Mouse (Mus musculus) megakaryocyte, embryonic 14.5 days (primary cell): ENCODE results near the gene 2010111I01Rik. TPM values are rescaled to one million over a fixed set of nuclear protein-coding genes. Genes with fewer than 3 reads are reported as not detected.

Source experiments
- H3K27me3 ChIP-seq: replicated peaks from 2 replicates; pipeline ENCODE3; 2012; ENCODE audit warnings: inconsistent platforms
- H3K36me3 ChIP-seq: replicated peaks from 2 replicates; pipeline ENCODE3; 2012; ENCODE audit warnings: low read length, inconsistent platforms, mixed read lengths
- H3K4me1 ChIP-seq: 2 replicates; pipeline ENCODE4 v1.6.1; 2012; ENCODE audit warnings: inconsistent platforms
- H3K4me3 ChIP-seq: replicated peaks from 2 replicates; pipeline ENCODE3; 2012; ENCODE audit warnings: moderate library complexity, mild to moderate bottlenecking, inconsistent platforms
- H3K9me3 ChIP-seq: 2 replicates; pipeline ENCODE4 v1.6.1; 2012; ENCODE audit warnings: inconsistent platforms
- FLI1 ChIP-seq: IDR thresholded peaks from 2 replicates; pipeline ENCODE4 v1.6.1; 2012; ENCODE audit warnings: low read length, inconsistent platforms, mixed read lengths
- GATA1 ChIP-seq: IDR thresholded peaks from 3 replicates; pipeline ENCODE4 v1.6.1; 2012; ENCODE audit warnings: mixed read lengths, low read length, inconsistent platforms, borderline replicate concordance
- polyA plus RNA-seq: library from polyadenylated mRNA; stranded (reverse); fragments of >175 nt; gene quantifications from 2 replicates; pipeline ENCODE4 v1.2.3, GENCODE M21; 2012; ENCODE audit warnings: low replicate concordance; ENCODE audit not compliant: insufficient read depth

The 2010111I01Rik gene
- polyA plus RNA-seq, 1 experiment, result 46.5 TPM

DNA sequence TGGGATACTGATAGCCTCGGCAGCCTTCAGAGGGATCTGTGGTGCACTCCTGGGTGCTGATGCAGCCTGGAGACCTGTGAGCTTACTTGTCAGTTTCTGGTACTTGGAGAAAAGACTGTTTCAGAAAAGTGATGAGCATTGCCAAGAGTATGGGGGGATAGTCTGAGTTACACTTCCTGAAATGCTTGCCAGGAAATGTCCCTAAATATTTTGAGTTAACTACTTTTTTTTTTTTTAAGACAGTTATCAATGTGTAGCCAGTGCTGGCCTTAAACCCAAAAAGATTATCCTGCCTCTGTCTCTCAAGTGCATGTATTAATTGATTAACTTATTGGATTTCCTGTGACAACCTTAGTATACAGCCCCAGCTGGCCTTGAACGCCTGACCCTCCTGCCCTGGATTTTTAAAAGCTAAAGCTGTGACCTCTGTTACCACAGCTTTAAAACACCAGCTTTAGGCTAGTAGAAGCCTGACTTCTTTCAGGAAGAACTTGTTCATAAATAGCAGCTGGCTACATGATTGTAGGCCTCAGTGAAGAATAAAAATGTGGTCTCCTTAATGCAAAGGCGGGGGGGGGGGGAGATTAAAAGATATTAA lies 150.6 kb downstream of the 2010111I01Rik start:
- Histone ChIP-seq H3K4me1 (peaks cover 81% of the 10 kb centered on the region), H3K9me3 (peaks cover 3% of the 10 kb centered on the region; the same call in 1 of the 2 replicates)

DNA sequence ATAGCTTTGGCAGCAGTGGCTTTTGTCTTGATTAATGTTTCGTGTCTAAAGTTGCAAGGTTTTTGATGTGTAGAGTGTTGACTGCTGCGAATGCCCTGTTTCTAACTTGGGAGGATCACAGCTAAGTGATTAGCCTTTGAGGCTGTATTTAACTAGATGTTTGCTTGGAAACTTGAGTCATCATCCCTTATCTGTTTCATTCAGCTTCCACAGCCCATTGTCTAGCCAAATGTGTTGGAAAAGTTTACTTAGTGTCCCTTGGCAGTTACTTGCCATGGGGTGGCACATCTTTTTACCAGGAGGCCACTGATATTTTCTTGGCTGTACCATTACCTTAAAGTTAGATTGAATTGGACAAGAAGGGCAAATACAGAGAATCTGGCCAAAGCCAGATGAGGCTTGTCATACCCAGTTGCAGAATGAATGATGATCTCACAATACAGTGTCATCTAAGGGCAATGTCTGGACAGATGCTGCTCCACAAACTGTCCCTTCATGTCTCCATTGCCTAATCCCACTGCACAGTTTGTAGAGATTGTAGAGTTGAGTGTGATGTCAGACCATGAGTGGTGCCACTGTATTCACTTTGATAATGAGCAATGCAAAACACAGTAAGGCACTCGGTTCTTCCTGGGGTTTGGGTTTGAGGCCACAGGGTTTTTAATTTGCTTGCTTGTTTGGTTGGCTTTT lies 152.9 kb downstream of the 2010111I01Rik start:
- peak overlapping the region; percentile 64 for H3K4me3 ChIP-seq
- peaks cover 3% of the 10 kb centered on the region; the same call in 1 of the 2 replicates for H3K9me3 ChIP-seq
- TF ChIP-seq GATA1 (no peak), FLI1 (no peak)
- no peaks in the 10 kb centered on the region for H3K27me3 ChIP-seq
- H3K36me3 ChIP-seq, result peaks cover 7% of the 10 kb centered on the region
- H3K4me1 ChIP-seq, result peaks cover 66% of the 10 kb centered on the region

More for the DNA sequence above, 150.6 kb downstream of the 2010111I01Rik start:
- H3K27me3 ChIP-seq, result peaks cover 3% of the 10 kb centered on the region
- no peak for TF ChIP-seq FLI1
- no peak for TF ChIP-seq GATA1
- H3K36me3 ChIP-seq, result peaks cover 7% of the 10 kb centered on the region
- H3K4me3 ChIP-seq, result no peak overlapping the region

DNA sequence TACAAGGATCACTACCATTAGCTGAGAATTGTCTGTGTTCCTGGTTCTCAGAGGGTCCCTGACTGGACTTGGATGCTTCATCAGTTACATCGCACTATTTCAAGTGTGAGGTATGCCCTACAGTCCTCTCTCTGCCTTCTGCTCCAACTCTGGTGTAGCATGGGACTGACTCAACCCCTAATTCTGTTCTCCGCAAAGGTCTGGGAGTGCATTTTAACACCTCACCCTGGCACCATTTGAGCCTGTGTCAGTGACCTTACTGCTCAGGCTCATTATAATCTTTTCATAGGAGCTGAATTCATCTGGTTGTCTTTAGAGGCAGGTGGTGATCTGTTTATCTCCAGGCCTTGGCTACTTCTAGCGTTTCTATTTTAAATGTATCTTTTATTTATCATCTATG lies 154.0 kb downstream of the 2010111I01Rik start:
- TF ChIP-seq GATA1, result no peak
- Histone ChIP-seq H3K4me3 (no peak overlapping the region), H3K36me3 (peaks cover 7% of the 10 kb centered on the region), H3K4me1 (peaks cover 58% of the 10 kb centered on the region), H3K9me3 (peaks cover 3% of the 10 kb centered on the region; the same call in 1 of the 2 replicates), H3K27me3 (no peaks in the 10 kb centered on the region)

- Histone ChIP-seq H3K9me3 (peaks cover 3% of the 10 kb centered on the region; the same call in 1 of the 2 replicates), H3K27me3 (no peaks in the 10 kb centered on the region), H3K4me1 (peaks cover 42% of the 10 kb centered on the region), H3K4me3 (no peak overlapping the region), H3K36me3 (peaks cover 7% of the 10 kb centered on the region)
- TF ChIP-seq FLI1 (no peak), GATA1 (no peak)
These were observed 155.6 kb downstream of the 2010111I01Rik start for GRCm38 (mm10) chr13:63120296-63120695.

- Histone ChIP-seq H3K4me3 (no peak overlapping the region), H3K4me1 (peaks cover 39% of the 10 kb centered on the region), H3K27me3 (no peaks in the 10 kb centered on the region), H3K36me3 (peaks cover 1% of the 10 kb centered on the region), H3K9me3 (peaks cover 2% of the 10 kb centered on the region)
- TF ChIP-seq GATA1 (no peak), FLI1 (no peak)
These were observed 157.1 kb downstream of the 2010111I01Rik start for GRCm38 (mm10) chr13:63121747-63122146.

GRCm38 (mm10) chr13:63126206-63126605 lies 161.5 kb downstream of the 2010111I01Rik start:
- Histone ChIP-seq H3K27me3 (no peaks in the 10 kb centered on the region), H3K4me3 (no peak overlapping the region), H3K36me3 (peaks cover 6% of the 10 kb centered on the region), H3K9me3 (peaks cover 12% of the 10 kb centered on the region), H3K4me1 (peaks cover 15% of the 10 kb centered on the region)
- no peak for TF ChIP-seq FLI1
- TF ChIP-seq GATA1, result no peak

DNA sequence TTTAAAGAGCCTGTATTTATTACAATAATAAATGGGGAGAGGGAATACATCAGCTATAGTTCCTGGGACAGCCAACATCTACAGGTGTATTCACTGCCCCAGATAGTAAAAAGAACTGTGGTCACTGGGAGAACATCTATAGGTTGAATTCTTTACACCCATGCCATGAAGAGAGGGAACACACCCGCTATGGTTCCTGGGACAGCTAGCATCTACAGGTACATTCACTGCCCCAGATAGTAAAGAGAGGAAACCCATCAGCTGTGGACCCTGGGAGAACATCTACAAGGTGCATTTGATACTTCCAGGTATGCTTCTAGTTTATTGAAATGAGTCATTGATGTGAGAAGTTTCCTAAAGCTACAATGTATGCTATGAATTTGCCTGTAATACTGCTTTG lies 162.8 kb downstream of the 2010111I01Rik start:
- H3K36me3 ChIP-seq, result peaks cover 6% of the 10 kb centered on the region
- peaks cover 9% of the 10 kb centered on the region for H3K4me1 ChIP-seq
- peaks cover 12% of the 10 kb centered on the region for H3K9me3 ChIP-seq
- TF ChIP-seq GATA1 (no peak), FLI1 (no peak)
- H3K27me3 ChIP-seq, result no peaks in the 10 kb centered on the region
- no peak overlapping the region for H3K4me3 ChIP-seq

DNA sequence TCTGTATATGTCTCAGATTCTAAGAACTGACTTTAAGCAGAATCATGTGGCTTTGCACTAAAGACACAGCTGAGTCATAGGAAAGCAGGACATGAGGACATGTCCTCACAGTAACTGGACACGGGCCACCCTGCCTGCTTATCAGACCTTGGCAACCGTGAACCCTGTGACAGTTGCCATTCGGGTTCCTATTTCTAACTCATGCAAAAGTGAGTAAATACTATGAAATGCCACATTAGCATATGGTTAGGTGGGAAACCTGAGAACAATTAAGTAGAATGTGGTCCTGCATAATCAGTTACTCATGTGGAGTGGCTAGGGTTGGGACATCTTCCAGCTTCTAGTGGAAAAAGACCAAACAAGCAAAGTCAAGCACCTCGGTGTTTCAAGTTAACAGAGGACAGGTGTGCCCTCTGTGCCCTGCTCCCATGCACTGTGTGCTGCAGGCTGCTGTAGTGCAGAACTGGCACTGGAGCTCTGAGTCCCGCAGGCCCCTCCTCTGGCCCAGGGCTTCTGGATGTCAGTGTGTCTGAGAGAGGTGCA lies 170.3 kb downstream of the 2010111I01Rik start:
- peaks cover 34% of the 10 kb centered on the region for H3K4me1 ChIP-seq
- H3K27me3 ChIP-seq, result no peaks in the 10 kb centered on the region
- H3K9me3 ChIP-seq, result no peaks in the 10 kb centered on the region
- H3K36me3 ChIP-seq, result no peaks in the 10 kb centered on the region
- H3K4me3 ChIP-seq, result peak overlapping the region; percentile 40
- TF ChIP-seq FLI1 (no peak), GATA1 (no peak)

DNA sequence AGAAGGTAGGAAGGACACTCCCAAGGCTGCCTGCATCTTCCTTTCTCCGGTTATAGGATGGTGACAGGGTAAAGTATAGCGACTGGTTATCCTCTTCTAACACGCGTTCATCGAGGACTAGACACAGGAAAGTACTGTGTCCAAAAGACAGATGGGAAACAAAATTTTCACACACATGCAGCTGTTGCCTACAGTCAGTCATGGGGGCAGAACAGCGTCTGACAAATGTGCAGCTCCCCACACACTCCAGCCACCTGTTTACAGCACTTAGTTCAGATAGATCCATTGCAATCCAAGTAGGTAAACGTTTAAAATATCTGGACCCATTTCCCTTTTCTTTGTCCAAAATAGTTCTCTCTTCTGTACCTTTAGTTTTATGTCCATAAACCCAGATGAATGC lies 171.3 kb downstream of the 2010111I01Rik start:
- TF ChIP-seq FLI1, result no peak
- TF ChIP-seq GATA1, result no peak
- H3K4me1 ChIP-seq, result peaks cover 34% of the 10 kb centered on the region
- H3K27me3 ChIP-seq, result no peaks in the 10 kb centered on the region
- no peak overlapping the region for H3K4me3 ChIP-seq
- H3K36me3 ChIP-seq, result no peaks in the 10 kb centered on the region
- H3K9me3 ChIP-seq, result no peaks in the 10 kb centered on the region

DNA sequence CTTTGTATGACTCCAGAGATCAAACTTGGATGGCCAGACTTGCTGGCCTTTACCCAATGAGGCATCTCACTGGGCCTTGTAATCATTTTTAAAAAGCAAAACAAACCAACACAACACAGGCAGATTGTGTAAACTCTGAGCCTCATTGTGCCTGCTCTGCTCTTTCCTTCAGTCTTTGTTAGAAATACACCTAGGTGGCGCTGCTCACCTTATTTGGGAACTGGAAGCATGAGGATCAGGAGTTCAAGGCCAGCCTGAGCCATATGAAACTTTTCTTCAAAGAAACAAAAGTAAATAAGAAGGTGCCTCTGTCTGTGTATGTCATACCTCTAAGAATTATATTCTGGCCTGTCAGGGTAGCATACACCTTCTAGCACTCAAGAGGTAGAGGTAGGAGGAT lies 172.1 kb downstream of the 2010111I01Rik start:
- no peak for TF ChIP-seq GATA1
- no peak for TF ChIP-seq FLI1
- no peaks in the 10 kb centered on the region for H3K36me3 ChIP-seq
- H3K4me1 ChIP-seq, result peaks cover 40% of the 10 kb centered on the region
- no peaks in the 10 kb centered on the region for H3K9me3 ChIP-seq
- no peak overlapping the region for H3K4me3 ChIP-seq
- H3K27me3 ChIP-seq, result no peaks in the 10 kb centered on the region
